ENCODE assay signal across 28 mouse cellular contexts in genomic region chr2:173132262-173132661, GRCm38 (mm10). TPM values are rescaled to one million over a fixed set of nuclear protein-coding genes. Genes with fewer than 3 reads are reported as not detected.
A peak's percentile ranks its signal among the peaks of the same experiment; 100 is the strongest.
DNase-seq lines count a peak whose midpoint lies in the region; ATAC-seq and TF ChIP-seq lines count a peak whose summit lies in the region.
"Had no signal": no experiment of that assay in that cellular context is flagged by ENCODE, and none has a peak within 500 bp of the region (broad histone marks: within the 10 kb centered on the region; RNA-seq: fewer than 3 reads in every experiment).

No protein-coding gene starts in this region.

- WGBS in kidney, embryonic 14.5 days = 47% methylated on average over 13 of the region's 13 CpGs
- WGBS in kidney, postnatal 0 days = 39% methylated on average over 13 of the region's 13 CpGs
- WGBS in small intestine, adult 2 months = 65% methylated on average over 13 of the region's 13 CpGs

- H3K27me3 ChIP-seq in kidney, embryonic 14.5 days (ENCODE audit: control insufficient read depth, insufficient read depth, low read length) = no peaks in the 10 kb centered on the region
- no peaks in the 10 kb centered on the region for H3K27me3 ChIP-seq in kidney, postnatal 0 days (ENCODE audit: insufficient read depth, low read length)
- H3K27me3 ChIP-seq in small intestine, adult 2 months (ENCODE audit: control insufficient read depth, insufficient read depth, low read length) = no peaks in the 10 kb centered on the region
- H3K27me3 ChIP-seq: embryonic facial prominence, embryonic 13.5 days; forebrain, embryonic 15.5 days; heart, embryonic 15.5 days had no signal

- no peaks in the 10 kb centered on the region for H3K36me3 ChIP-seq in kidney, embryonic 14.5 days (ENCODE audit: control insufficient read depth, insufficient read depth, low read length)
- H3K36me3 ChIP-seq in kidney, postnatal 0 days (ENCODE audit: insufficient read depth, low read length) = no peaks in the 10 kb centered on the region
- no peaks in the 10 kb centered on the region for H3K36me3 ChIP-seq in small intestine, adult 2 months (ENCODE audit: control insufficient read depth, insufficient read depth, low read length)
- H3K36me3 ChIP-seq: embryonic facial prominence, embryonic 10.5 days; embryonic facial prominence, embryonic 13.5 days; forebrain, embryonic 12.5 days; forebrain, embryonic 15.5 days; heart, embryonic 12.5 days; heart, embryonic 15.5 days; hindbrain, embryonic 10.5 days; hindbrain, embryonic 13.5 days had no signal

- no peak for TF ChIP-seq CTCF in kidney, postnatal 0 days (IDR thresholded peaks at IDR 0.05; ENCODE audit: low read depth)
- peak; percentile 14; the same call in 1 of the 2 replicates for TF ChIP-seq CTCF in small intestine, adult 2 months (IDR thresholded peaks at IDR 0.05; ENCODE audit: extremely low read depth, insufficient read length, insufficient replicate concordance, low read depth, low read length)

- no peak overlapping the region for H3K27ac ChIP-seq in kidney, embryonic 14.5 days (ENCODE audit: low read depth, low read length)
- no peak overlapping the region for H3K27ac ChIP-seq in kidney, postnatal 0 days
- H3K27ac ChIP-seq in brown adipose tissue, adult 24 weeks (replicated peaks; ENCODE audit: low read depth, low read length) = peak overlapping the region; percentile 99
- H3K27ac ChIP-seq in small intestine, adult 2 months (ENCODE audit: insufficient read depth, low read depth, low read length) = peak overlapping the region; percentile 19; the same call in 1 of the 2 replicates
- H3K27ac ChIP-seq: embryonic facial prominence, embryonic 10.5 days; embryonic facial prominence, embryonic 13.5 days; forebrain, embryonic 12.5 days; forebrain, embryonic 15.5 days; heart, embryonic 15.5 days; hindbrain, embryonic 10.5 days; hindbrain, embryonic 13.5 days had no signal

- no peak overlapping the region for H3K4me2 ChIP-seq in kidney, embryonic 14.5 days (replicated peaks; ENCODE audit: low read depth, low read length)
- H3K4me2 ChIP-seq in kidney, postnatal 0 days (ENCODE audit: low read length) = no peak overlapping the region
- H3K4me2 ChIP-seq: embryonic facial prominence, embryonic 13.5 days; forebrain, embryonic 12.5 days; forebrain, embryonic 15.5 days; heart, embryonic 12.5 days; heart, embryonic 15.5 days; hindbrain, embryonic 13.5 days had no signal

- TF ChIP-seq POLR2A in small intestine, adult 2 months (IDR thresholded peaks at IDR 0.05; ENCODE audit: low read depth, low read length) = no peak

- no peak for DNase-seq in kidney, postnatal 10 days
- DNase-seq in kidney, postnatal 0 days (ENCODE audit: low spot score) = peak; percentile 31
- no peak for DNase-seq in kidney, adult 8-10 months
- DNase-seq: cerebellum, adult 11-12 months; cerebellum, adult 8-10 months; cerebellum, postnatal 36 days; embryo, embryonic 11 days; gastrocnemius, postnatal 25 days; heart, adult 18-20 months; heart, postnatal 10 days; heart, postnatal 36 days had no signal

- H3K9me3 ChIP-seq in kidney, embryonic 14.5 days (ENCODE audit: control insufficient read depth, low read length) = no peaks in the 10 kb centered on the region
- no peaks in the 10 kb centered on the region for H3K9me3 ChIP-seq in kidney, postnatal 0 days (replicated peaks; ENCODE audit: low read length)
- H3K9me3 ChIP-seq: embryonic facial prominence, embryonic 10.5 days; embryonic facial prominence, embryonic 13.5 days; forebrain, embryonic 12.5 days; forebrain, embryonic 15.5 days; heart, embryonic 12.5 days; heart, embryonic 15.5 days; hindbrain, embryonic 13.5 days had no signal

- H3K9ac ChIP-seq in kidney, embryonic 14.5 days (ENCODE audit: low read depth, low read length) = no peak overlapping the region
- H3K9ac ChIP-seq in kidney, postnatal 0 days (ENCODE audit: low read depth, low read length) = no peak overlapping the region
- H3K9ac ChIP-seq: embryonic facial prominence, embryonic 13.5 days; forebrain, embryonic 12.5 days; forebrain, embryonic 15.5 days; heart, embryonic 12.5 days; heart, embryonic 15.5 days; hindbrain, embryonic 13.5 days had no signal

- no peak overlapping the region for H3K4me3 ChIP-seq in kidney, embryonic 14.5 days (ENCODE audit: low read length)
- H3K4me3 ChIP-seq in kidney, postnatal 0 days (replicated peaks; ENCODE audit: low read depth, low read length) = no peak overlapping the region
- H3K4me3 ChIP-seq in brown adipose tissue, adult 24 weeks (ENCODE audit: insufficient read depth, low read depth, low read length) = no peak overlapping the region
- no peak overlapping the region for H3K4me3 ChIP-seq in small intestine, adult 2 months (ENCODE audit: low read depth, low read length)
- H3K4me3 ChIP-seq: embryonic facial prominence, embryonic 10.5 days; embryonic facial prominence, embryonic 13.5 days; erythroblast, embryonic 14.5 days; forebrain, embryonic 12.5 days; forebrain, embryonic 15.5 days; heart, embryonic 12.5 days; heart, embryonic 15.5 days; hindbrain, embryonic 10.5 days; hindbrain, embryonic 13.5 days had no signal

- no peaks in the 10 kb centered on the region for H3K4me1 ChIP-seq in kidney, embryonic 14.5 days (ENCODE audit: control insufficient read depth, insufficient read depth, low read length)
- 0 out of 2 replicates have a peak, but pooled peaks cover 6% of the 10 kb centered on the region for H3K4me1 ChIP-seq in kidney, postnatal 0 days (replicated peaks; ENCODE audit: insufficient read depth, low read length)
- H3K4me1 ChIP-seq in brown adipose tissue, adult 24 weeks (ENCODE audit: control insufficient read depth, insufficient read depth, insufficient read length, low read length) = peaks cover 5% of the 10 kb centered on the region; the same call in 1 of the 2 replicates
- H3K4me1 ChIP-seq in small intestine, adult 2 months (ENCODE audit: control insufficient read depth, insufficient read depth, insufficient read length, low read length) = peaks cover 25% of the 10 kb centered on the region
- H3K4me1 ChIP-seq: embryonic facial prominence, embryonic 13.5 days; forebrain, embryonic 12.5 days; forebrain, embryonic 15.5 days; hindbrain, embryonic 13.5 days had no signal

- peak; percentile 84 for ATAC-seq in kidney, embryonic 14.5 days (ENCODE audit: low FRiP score, low TSS enrichment)
- ATAC-seq in kidney, postnatal 0 days (replicated peaks; ENCODE audit: low FRiP score, low read depth) = 0 out of 2 replicates have a peak, but pooled peaks have one; percentile 14
- ATAC-seq: CD4-positive, CD25-positive, alpha-beta regulatory T cell, adult 4 months; forebrain, embryonic 15.5 days; hindbrain, embryonic 16.5 days had no signal

RNA-seq across cellular contexts. Expression of gene Ctcfl, which starts 12.9 kb away (rescaled TPM):
- polyA plus RNA-seq in kidney, embryonic 14.5 days (2014; fragmentation: Nextera tagmentation; extraction: Ambion mirVana) = 0.07 and 0.08 TPM in 2 replicates
- 0.08 TPM in 1 of 2 replicates, not detected in the other for polyA plus RNA-seq in kidney, postnatal 0 days (2015; fragmentation: Nextera tagmentation; extraction: Ambion mirVana)
- polyA plus RNA-seq in brown adipose tissue, adult 24 weeks (2012; ENCODE audit: insufficient read depth, insufficient read length, missing spikeins) = 0.55 TPM in 1 of 2 replicates, not detected in the other
- polyA plus RNA-seq in small intestine, adult 2 months (2012; rRNA removed) = 0.05 TPM in 1 of 2 replicates, not detected in the other
- polyA plus RNA-seq: adrenal gland, adult 2 months; C2C12; CD4-positive, CD25-positive, alpha-beta regulatory T cell, adult 4 months; cortical plate, adult 2 months; erythroblast, embryonic 14.5 days had no signal

RNA-seq across cellular contexts. Expression of gene Pck1, which starts 20.6 kb away (rescaled TPM):
- polyA plus RNA-seq in kidney, embryonic 14.5 days (2014; fragmentation: Nextera tagmentation; extraction: Ambion mirVana) = 0.60 and 3.0 TPM in 2 replicates
- polyA plus RNA-seq in kidney, postnatal 0 days (2015; fragmentation: Nextera tagmentation; extraction: Ambion mirVana) = 47.2 and 67.8 TPM in 2 replicates
- 1,317 and 1,888 TPM in 2 replicates for polyA plus RNA-seq in brown adipose tissue, adult 24 weeks (2012; ENCODE audit: insufficient read depth, insufficient read length, missing spikeins)
- 5.2 and 46.3 TPM in 2 replicates for polyA plus RNA-seq in small intestine, adult 2 months (2012; rRNA removed)
- polyA plus RNA-seq: C2C12; CD4-positive, CD25-positive, alpha-beta regulatory T cell, adult 4 months; embryonic facial prominence, embryonic 10.5 days; embryonic facial prominence, embryonic 13.5 days; forebrain, embryonic 12.5 days; forebrain, embryonic 15.5 days; hindbrain, embryonic 10.5 days; hindbrain, embryonic 13.5 days; hindbrain, embryonic 16.5 days had no signal

Comparison
In these comparisons a context has a peak if more than half of its experiments do, and no peak if none do; other contexts are left out.
1. H3K27ac ChIP-seq: peak in brown adipose tissue, adult 24 weeks (single experiment) and small intestine, adult 2 months (single experiment); none in kidney, embryonic 14.5 days (single experiment) and kidney, postnatal 0 days (single experiment).
2. RNA of gene Pck1, which starts 20.6 kb away (polyA plus RNA-seq): 1,317 to 1,888 TPM in brown adipose tissue, adult 24 weeks; 47.2 to 67.8 TPM in kidney, postnatal 0 days, 5.2 to 46.3 TPM in small intestine, adult 2 months and 0.60 to 3.0 TPM in kidney, embryonic 14.5 days; every median in the first group is over 10 times any median in the second.